Mouse (Mus musculus): ENCODE measurements around the gene Atg9a.

DNA sequence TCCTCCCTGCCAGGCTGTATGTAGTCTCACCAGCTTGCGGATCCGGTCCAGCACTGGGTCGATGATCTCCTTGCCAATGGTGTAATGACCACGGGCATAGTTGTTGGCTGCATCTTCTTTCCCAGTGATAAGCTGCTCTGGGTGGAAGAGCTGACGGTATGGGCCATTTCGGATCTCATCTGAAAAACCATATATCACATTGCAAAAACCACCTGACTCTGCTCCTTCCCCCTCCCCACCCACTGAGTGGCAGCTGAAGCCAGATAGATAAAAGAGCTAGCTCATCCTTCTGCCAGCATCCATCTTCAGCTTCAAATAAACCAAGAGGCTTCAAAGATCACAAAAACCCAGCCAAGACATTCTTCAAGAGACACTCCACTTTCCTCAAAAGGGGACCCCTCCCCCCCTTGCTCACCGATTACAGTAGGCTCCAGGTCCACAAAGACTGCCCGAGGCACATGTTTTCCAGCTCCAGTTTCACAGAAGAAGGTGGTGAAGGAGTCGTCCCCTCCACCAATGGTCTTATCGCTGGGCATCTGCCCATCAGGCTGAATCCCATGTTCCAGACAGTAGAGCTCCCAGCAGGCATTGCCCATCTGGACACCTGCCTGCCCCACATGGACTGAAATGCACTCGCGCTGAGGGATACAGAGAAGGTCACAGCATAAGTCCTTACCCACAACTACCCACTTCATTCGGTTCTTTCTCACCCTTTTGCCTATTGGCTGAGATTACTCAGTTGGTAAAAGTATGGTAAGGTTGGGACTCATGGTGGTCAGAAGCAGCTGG lies 25.0 kb upstream of the Atg9a start:
- TF ChIP-seq CTCF (IDR thresholded peaks at IDR 0.05; ENCODE audit: low read depth, low read length) (no peak), POLR2A (IDR thresholded peaks at IDR 0.05; ENCODE audit: extremely low read depth, insufficient read depth, low read length) (0 out of 2 replicates have a peak, but pooled peaks have one; percentile 15)
